Mouse (Mus musculus): Measurements from ENCODE around the gene Fam50a.
"Not testable (repeated sequence)": the region's sequence is repeated elsewhere in the genome, so short reads cannot be mapped to it uniquely, and the experiment has no call there.

Gene Fam50a

DNA sequence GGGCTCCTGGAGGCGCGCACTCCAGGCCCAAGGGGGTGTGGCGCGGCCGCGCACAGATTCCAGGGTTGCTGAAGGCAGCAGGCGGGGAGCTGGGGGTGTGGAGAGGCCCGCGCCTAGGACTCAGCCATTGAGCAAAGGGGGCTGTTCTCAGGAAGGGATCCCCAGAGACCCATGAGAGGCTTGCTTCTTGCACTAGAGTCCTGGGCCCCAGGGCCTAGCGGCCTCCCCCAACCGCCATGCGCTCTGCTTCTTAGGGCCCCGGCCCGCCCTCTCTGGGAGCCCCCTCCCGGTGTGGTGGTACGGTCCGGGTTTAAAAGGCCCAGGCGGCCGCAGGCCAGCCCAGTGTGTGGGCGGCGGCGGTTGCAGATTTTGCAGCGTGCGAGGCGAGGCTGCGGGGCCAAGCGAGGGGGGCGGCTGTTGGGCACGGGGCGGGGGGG, 15.9 kb downstream of the Fam50a start, which contains the start of gene Plxna3:
Gene Plxna3, plus strand, starts transcription at position 342 of the 437 bp plus-strand sequence.
- in situ Hi-C loops (cut with MboI; ENCODE audit: low pct_unique_long_range_greater_than_20kb in 1 of 2, low sequenced_read_pairs in 2 of 2, unreplicated experiment in 1 of 2), result no loop called here

DNA sequence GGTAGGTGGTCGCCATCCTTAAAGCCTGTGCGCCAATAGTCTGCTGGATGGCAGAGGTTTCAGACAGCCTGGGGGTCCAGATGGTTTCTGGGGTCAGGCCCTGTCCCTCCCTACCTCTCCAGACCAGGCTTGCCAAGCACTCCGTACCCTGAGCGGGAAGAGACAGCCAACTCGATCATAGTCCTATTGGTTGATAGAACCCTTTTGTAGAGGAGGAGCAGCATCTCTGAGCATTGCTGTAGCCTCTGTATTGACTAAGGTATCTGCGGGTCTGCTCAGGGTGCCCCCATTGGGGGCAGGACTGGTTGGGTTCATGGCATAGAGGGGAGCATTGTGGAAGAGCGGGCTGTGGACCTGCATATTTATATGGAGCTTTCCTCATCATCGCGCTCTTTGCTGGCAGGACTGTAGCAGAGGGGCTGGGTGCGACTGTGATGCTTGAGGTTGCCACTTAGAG, 16.4 kb downstream of the Fam50a start:
- in situ Hi-C loops (cut with MboI; ENCODE audit: low pct_unique_long_range_greater_than_20kb in 1 of 2, low sequenced_read_pairs in 2 of 2, unreplicated experiment in 1 of 2), result no loop called here

DNA sequence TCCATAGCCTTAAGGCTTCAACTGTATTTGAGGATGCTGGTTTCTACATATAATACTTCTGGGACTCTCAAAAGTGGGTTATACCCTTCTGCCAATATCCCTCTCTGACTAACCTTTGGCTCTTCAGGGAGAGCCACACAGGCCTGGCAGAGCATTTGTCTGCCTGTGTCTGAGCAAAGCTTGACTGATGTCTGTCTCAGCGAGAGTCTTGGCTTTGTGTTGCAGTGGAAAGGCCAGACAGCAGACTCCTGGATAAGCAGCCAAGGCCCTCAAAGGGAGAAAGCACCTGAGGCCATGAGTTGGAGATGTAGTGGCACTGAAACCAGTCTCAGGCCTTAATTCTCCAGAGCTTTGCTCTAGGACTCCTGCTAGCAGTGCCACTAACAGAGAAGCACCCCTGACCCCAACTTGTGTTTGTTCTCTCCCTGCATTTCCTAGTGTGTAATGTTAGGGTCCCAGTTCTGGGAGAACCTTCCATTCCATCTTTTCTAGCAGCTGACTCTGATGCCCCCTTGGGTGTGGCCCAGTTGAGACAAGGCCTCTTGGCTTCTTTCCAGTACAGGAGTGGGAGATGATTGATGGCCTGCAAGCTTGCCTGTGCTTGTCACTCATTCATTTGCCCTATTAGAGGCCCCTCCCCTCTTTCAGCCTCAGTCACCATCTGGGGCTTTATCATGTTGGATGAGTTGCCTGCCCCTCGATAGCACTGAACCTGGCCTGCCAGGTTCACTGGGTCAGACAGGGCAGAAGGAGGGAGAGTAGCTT, 17.5 kb downstream of the Fam50a start:
- in situ Hi-C loops (cut with MboI; ENCODE audit: low pct_unique_long_range_greater_than_20kb in 1 of 2, low sequenced_read_pairs in 2 of 2, unreplicated experiment in 1 of 2), result no loop called here

DNA sequence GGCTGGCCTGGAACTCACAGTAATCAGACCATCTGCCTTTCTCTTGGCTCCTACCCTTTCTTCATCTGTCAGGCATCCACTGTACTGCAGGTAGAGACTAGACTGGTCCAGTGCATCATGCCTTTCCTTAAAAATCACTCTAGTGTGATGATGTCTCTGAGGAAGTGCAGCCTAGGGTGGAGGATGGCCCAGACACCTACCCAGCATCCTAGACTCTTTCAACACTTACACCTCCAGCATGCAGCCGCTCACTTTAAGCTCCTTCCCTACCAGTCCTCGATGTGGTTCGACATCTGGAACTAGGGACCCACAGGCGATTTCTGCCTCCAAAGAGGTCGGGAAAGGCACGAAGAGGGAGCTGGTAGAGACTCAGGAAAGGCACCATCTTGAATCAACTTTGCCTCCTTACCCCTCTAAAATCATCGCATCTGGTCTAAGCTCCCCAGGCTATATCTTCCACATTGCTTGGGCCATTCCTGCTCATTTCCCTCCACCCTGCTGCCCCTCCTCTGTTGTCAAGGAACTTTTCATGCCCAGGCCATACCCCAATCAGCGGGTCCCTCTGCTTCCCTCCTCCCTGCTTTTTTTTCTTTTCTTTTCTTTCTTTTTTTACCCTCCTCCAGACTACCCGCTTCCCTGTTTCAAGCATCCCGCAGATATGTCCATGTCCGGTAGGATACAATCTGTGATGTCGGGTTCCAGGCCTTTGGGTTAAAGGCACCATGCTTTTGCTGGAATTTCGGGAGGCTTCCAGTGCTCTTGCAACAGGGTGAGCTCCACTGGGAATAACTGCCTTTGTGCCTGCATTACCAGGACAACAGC, 40.0 kb downstream of the Fam50a start:
- in situ Hi-C loops (cut with MboI; ENCODE audit: low pct_unique_long_range_greater_than_20kb in 1 of 2, low sequenced_read_pairs in 2 of 2, unreplicated experiment in 1 of 2), result no loop called here

DNA sequence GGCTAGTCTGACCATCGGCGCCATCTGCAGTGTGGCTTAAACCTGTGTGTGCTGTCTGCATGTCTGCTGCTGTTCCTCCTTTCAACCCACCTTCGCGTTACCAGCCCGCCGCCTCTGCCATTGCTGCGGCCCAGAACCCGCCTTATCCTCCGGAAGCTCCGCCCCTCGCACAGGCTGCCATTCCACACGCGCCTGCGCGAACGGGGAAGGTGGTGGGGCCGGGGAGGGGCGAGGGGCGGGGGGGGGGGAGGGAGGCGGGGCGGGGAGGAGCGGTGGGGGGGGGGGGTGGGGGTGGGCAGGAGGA, 40.6 kb downstream of the Fam50a start, which contains the start of gene Lage3:
Gene Lage3, minus strand, starts transcription at position 152 of the 304 bp plus-strand sequence.
- in situ Hi-C loops (cut with MboI; ENCODE audit: low pct_unique_long_range_greater_than_20kb in 1 of 2, low sequenced_read_pairs in 2 of 2, unreplicated experiment in 1 of 2), result no loop called here

DNA sequence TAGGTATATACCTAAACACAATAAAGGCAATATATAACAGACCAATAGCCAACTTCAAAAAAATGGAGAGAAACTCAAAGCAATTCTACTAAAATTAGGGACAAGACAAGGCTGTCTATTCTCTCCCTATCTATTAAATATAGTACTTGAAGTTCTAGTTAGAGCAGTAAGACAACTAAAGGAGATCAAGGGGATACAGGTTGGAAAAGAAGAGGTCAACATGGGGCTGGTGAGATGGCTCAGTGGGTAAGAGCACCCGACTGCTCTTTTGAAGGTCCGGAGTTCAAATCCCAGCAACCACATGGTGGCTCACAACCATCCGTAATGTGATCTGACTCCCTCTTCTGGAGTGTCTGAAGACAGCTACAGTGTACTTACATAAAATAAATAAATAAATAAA, 44.2 kb downstream of the Fam50a start:
- in situ Hi-C loops (cut with MboI; ENCODE audit: low pct_unique_long_range_greater_than_20kb in 1 of 2, low sequenced_read_pairs in 2 of 2, unreplicated experiment in 1 of 2), result not testable (repeated sequence)

DNA sequence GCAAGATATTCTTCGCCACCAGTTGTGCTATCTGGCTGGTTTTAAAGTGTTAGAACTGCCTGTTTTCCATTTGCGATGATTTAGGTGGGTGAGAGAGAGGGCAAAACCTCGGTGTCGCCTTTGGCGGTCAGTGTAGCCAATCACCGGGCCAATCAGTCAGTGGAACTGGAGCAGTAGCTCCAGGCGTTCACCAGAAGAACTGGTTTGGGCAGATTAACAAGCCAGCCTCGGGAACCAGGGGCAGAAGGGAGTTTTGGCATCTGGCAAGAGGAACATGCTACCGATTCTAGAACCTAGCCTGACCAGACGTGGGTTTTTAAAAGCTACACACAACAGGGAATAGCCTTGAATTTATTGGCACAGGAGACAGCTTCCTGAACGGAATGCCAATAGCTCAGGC, 46.3 kb downstream of the Fam50a start:
- in situ Hi-C loops (cut with MboI; ENCODE audit: low pct_unique_long_range_greater_than_20kb in 1 of 2, low sequenced_read_pairs in 2 of 2, unreplicated experiment in 1 of 2), result no loop called here

DNA sequence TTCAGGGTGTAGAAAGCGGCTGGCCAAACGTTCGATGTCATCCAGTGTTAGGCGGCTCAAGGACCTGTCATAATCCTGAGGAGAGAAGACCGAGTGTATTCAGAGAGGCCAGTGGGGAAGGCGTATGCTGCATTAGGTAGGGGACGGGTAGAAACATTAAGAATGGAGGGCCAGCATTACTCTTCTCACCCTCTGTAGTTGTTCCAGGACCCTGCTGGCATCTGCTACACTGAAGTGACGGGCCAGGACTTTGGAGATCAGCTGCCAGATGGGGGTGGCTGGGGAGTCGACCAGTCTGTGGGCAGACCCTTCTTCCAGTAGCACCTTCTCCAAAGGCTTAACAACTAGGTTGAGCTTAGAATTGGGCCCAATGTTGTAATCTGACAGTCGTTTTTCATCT, 54.7 kb downstream of the Fam50a start:
- in situ Hi-C loops (cut with MboI; ENCODE audit: low pct_unique_long_range_greater_than_20kb in 1 of 2, low sequenced_read_pairs in 2 of 2, unreplicated experiment in 1 of 2), result no loop called here

DNA sequence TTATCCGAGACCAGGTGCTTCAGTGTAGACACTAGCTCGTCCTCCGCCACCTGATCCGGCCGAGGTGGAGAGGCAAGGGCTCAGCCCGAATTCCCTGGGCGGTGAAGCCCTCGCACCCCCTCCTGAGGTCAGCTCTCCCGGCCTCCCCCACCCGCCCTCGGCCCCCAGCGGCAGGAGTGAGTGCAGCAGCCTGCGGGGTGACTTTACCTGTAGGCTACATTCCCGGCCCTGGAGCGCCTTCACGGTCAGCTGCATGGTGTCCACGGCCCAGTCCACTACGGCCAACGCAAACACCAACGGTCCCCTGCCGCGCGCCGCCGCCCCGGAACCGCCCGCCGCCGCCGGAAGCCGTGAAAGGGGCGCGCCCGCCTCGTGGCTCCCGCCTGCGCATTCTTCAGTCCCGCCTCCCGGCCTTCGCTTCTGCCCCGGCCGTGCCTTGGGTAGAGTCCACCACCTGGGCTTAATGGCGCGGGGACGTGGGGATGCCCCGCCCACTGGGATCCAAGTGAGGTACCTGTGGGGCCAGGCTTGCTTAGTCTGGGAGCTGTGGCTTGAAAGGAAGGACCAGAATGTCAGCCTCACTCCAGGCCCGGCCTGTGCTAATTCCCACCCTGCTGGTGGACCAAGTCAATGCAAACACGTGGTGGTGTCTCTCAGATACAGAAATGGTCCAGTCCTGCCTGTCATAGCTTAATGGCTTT, 55.5 kb downstream of the Fam50a start:
- in situ Hi-C loops (cut with MboI; ENCODE audit: low pct_unique_long_range_greater_than_20kb in 1 of 2, low sequenced_read_pairs in 2 of 2, unreplicated experiment in 1 of 2), result no loop called here
